Mouse (Mus musculus) heart, embryonic 16.5 days (tissue): ENCODE measurements at regions not wholly inside any gene's neighbourhood (a gene's known extent, or its start where the extent isn't known, plus 50 kb on each side); places are given as distances from the start of the nearest gene placed in this dataset.

Source experiments
- ATAC-seq: fragments of 200-750 bp; cut with Nextera tagmentation; replicated peaks from 2 replicates; pipeline ENCODE4 v1.8.0; 2017; ENCODE audit warnings: moderate number of reproducible peaks; ENCODE audit not compliant: insufficient read depth, low FRiP score; ENCODE audit errors: extremely low read depth
- H3K27ac ChIP-seq: fragments of 300-500 bp; sonication (generic); 2 replicates; pipeline ENCODE4 v1.5.1; 2014; ENCODE audit warnings: mild to moderate bottlenecking, low read length, control low read depth, moderate library complexity
- H3K27me3 ChIP-seq: fragments of 300-500 bp; sonication (generic); 2 replicates; pipeline ENCODE4 v1.6.1; 2014; ENCODE audit warnings: low read length, mixed read lengths; ENCODE audit not compliant: control insufficient read depth, insufficient read depth
- H3K36me3 ChIP-seq: fragments of 300-500 bp; sonication (generic); 2 replicates; pipeline ENCODE4 v1.6.1; 2014; ENCODE audit not compliant: control insufficient read depth, insufficient read depth
- H3K4me1 ChIP-seq: fragments of 300-500 bp; sonication (generic); 2 replicates; pipeline ENCODE4 v1.6.1; 2014; ENCODE audit warnings: low read length, mixed read lengths; ENCODE audit not compliant: control insufficient read depth, insufficient read depth
- H3K4me2 ChIP-seq: fragments of 300-500 bp; sonication (generic); 2 replicates; pipeline ENCODE4 v1.6.1; 2014; ENCODE audit warnings: low read depth, mild to moderate bottlenecking, control low read depth, low read length
- H3K4me3 ChIP-seq: fragments of 300-500 bp; sonication (generic); 2 replicates; pipeline ENCODE4 v1.5.1; 2014; ENCODE audit warnings: mild to moderate bottlenecking, control low read depth, low read length
- H3K9ac ChIP-seq: fragments of 300-500 bp; sonication (generic); 2 replicates; pipeline ENCODE4 v1.6.1; 2014; ENCODE audit warnings: low read length, control low read depth
- H3K9me3 ChIP-seq: fragments of 300-500 bp; sonication (generic); replicated peaks from 2 replicates; pipeline ENCODE4 v1.6.1; 2016; ENCODE audit warnings: low read length; ENCODE audit not compliant: control insufficient read depth
- WGBS: fragments of 180-500 bp; shearing (Covaris S2); extraction: QIAGEN DNeasy Blood & Tissue Kit; methylation state at CpG from one replicate; pipeline ENCODE4 v1.1.7; 2014; 5-methylcytosine and 5-hydroxymethylcytosine counted together

GRCm38 (mm10) chr3:136454967-136455366 lies 129.1 kb upstream of the Bank1 start:
- 86% methylated on average over 3 of the region's 3 CpGs for WGBS
- Histone ChIP-seq H3K9me3 (no peaks in the 10 kb centered on the region), H3K36me3 (no peaks in the 10 kb centered on the region), H3K27me3 (no peaks in the 10 kb centered on the region), H3K4me3 (no peak overlapping the region), H3K4me1 (no peaks in the 10 kb centered on the region), H3K4me2 (no peak overlapping the region), H3K9ac (no peak overlapping the region), H3K27ac (no peak overlapping the region)
- ATAC-seq: no peak

- Histone ChIP-seq H3K4me3 (no peak overlapping the region), H3K27me3 (no peaks in the 10 kb centered on the region), H3K9ac (no peak overlapping the region), H3K4me1 (no peaks in the 10 kb centered on the region), H3K4me2 (no peak overlapping the region), H3K27ac (no peak overlapping the region), H3K9me3 (no peaks in the 10 kb centered on the region), H3K36me3 (no peaks in the 10 kb centered on the region)
- WGBS: 69% methylated on average over 9 of the region's 9 CpGs
- ATAC-seq: no peak
Measured at GRCm38 (mm10) chr3:136450986-136451774, 125.3 kb upstream of the Bank1 start.

- Histone ChIP-seq H3K36me3 (no peaks in the 10 kb centered on the region), H3K4me1 (no peaks in the 10 kb centered on the region), H3K9ac (no peak overlapping the region), H3K4me3 (no peak overlapping the region), H3K9me3 (no peaks in the 10 kb centered on the region), H3K27me3 (no peaks in the 10 kb centered on the region), H3K27ac (no peak overlapping the region), H3K4me2 (no peak overlapping the region)
- 86% methylated on average over 2 of the region's 2 CpGs for WGBS
- no peak for ATAC-seq
Measured at GRCm38 (mm10) chr3:136450361-136450895, 124.6 kb upstream of the Bank1 start.

GRCm38 (mm10) chr3:136449364-136449763 lies 123.5 kb upstream of the Bank1 start:
- WGBS: 76% methylated on average over 4 of the region's 4 CpGs
- ATAC-seq: no peak
- no peaks in the 10 kb centered on the region for H3K9me3 ChIP-seq
- no peak overlapping the region for H3K4me2 ChIP-seq
- H3K4me3 ChIP-seq: no peak overlapping the region
- no peaks in the 10 kb centered on the region for H3K4me1 ChIP-seq
- H3K27ac ChIP-seq: no peak overlapping the region
- H3K9ac ChIP-seq: no peak overlapping the region
- no peaks in the 10 kb centered on the region for H3K36me3 ChIP-seq
- no peaks in the 10 kb centered on the region for H3K27me3 ChIP-seq

GRCm38 (mm10) chr3:136444598-136444997 lies 118.7 kb upstream of the Bank1 start:
- H3K27ac ChIP-seq: no peak overlapping the region
- ATAC-seq: no peak

GRCm38 (mm10) chr3:136442099-136442498 lies 116.2 kb upstream of the Bank1 start:
- Histone ChIP-seq H3K9me3 (no peaks in the 10 kb centered on the region), H3K27ac (no peak overlapping the region), H3K27me3 (no peaks in the 10 kb centered on the region), H3K36me3 (no peaks in the 10 kb centered on the region), H3K4me2 (no peak overlapping the region), H3K9ac (no peak overlapping the region), H3K4me3 (no peak overlapping the region), H3K4me1 (no peaks in the 10 kb centered on the region)
- ATAC-seq: no peak
- WGBS: 64% methylated on average over 2 of the region's 2 CpGs

More at GRCm38 (mm10) chr3:136444598-136444997, 118.7 kb upstream of the Bank1 start:
- Histone ChIP-seq H3K9ac (no peak overlapping the region), H3K4me3 (no peak overlapping the region), H3K4me1 (no peaks in the 10 kb centered on the region), H3K36me3 (no peaks in the 10 kb centered on the region), H3K4me2 (no peak overlapping the region), H3K9me3 (no peaks in the 10 kb centered on the region), H3K27me3 (no peaks in the 10 kb centered on the region)
- 48% methylated on average over 2 of the region's 2 CpGs for WGBS

GRCm38 (mm10) chr3:136439907-136440645 lies 114.2 kb upstream of the Bank1 start:
- no peak for ATAC-seq
- H3K36me3 ChIP-seq: no peaks in the 10 kb centered on the region
- no peak overlapping the region for H3K4me2 ChIP-seq
- no peak overlapping the region for H3K9ac ChIP-seq
- no peaks in the 10 kb centered on the region for H3K4me1 ChIP-seq
- H3K27me3 ChIP-seq: no peaks in the 10 kb centered on the region
- 82% methylated on average over 7 of the region's 7 CpGs for WGBS
- H3K27ac ChIP-seq: no peak overlapping the region
- no peak overlapping the region for H3K4me3 ChIP-seq
- H3K9me3 ChIP-seq: no peaks in the 10 kb centered on the region

GRCm38 (mm10) chr3:136439350-136439749 lies 113.5 kb upstream of the Bank1 start:
- H3K9me3 ChIP-seq: no peaks in the 10 kb centered on the region
- no peaks in the 10 kb centered on the region for H3K27me3 ChIP-seq
- ATAC-seq: no peak
- H3K4me3 ChIP-seq: no peak overlapping the region
- WGBS: 85% methylated on average over 5 of the region's 5 CpGs
- no peaks in the 10 kb centered on the region for H3K4me1 ChIP-seq
- no peak overlapping the region for H3K9ac ChIP-seq
- H3K36me3 ChIP-seq: no peaks in the 10 kb centered on the region
- H3K27ac ChIP-seq: no peak overlapping the region
- H3K4me2 ChIP-seq: no peak overlapping the region

DNA sequence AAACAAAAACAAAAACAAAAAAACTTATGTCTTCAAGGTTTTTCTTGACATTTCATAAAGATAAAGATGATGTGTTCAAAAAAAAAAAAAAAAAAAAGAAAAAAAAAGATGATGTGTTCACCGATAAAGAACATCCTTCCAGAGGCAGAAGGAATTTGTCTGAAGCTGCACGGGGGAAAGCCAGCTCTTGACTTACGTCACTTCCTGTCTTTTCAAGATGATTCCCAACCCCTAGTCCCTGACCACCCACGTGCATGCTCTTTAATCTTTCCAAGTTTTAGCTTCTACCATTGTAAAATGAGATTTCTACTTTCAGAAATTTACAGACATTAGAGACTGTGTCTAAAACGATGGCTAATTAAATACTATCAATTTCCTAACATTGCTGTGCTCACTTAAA lies 108.5 kb upstream of the Bank1 start:
- Histone ChIP-seq H3K9me3 (no peaks in the 10 kb centered on the region), H3K27me3 (no peaks in the 10 kb centered on the region), H3K9ac (no peak overlapping the region), H3K4me1 (no peaks in the 10 kb centered on the region), H3K4me2 (no peak overlapping the region), H3K27ac (no peak overlapping the region), H3K36me3 (no peaks in the 10 kb centered on the region), H3K4me3 (no peak overlapping the region)
- ATAC-seq: no peak
- WGBS: 46% methylated on average over 5 of the region's 5 CpGs
